Mouse (Mus musculus) megakaryocyte, embryonic 14.5 days (primary cell): Measurements from ENCODE around the gene Rbm47.

Source experiments
- FLI1 ChIP-seq: IDR thresholded peaks from 2 replicates; pipeline ENCODE4 v1.6.1; 2012; ENCODE audit warnings: low read length, inconsistent platforms, mixed read lengths
- GATA1 ChIP-seq: IDR thresholded peaks from 3 replicates; pipeline ENCODE4 v1.6.1; 2012; ENCODE audit warnings: mixed read lengths, low read length, inconsistent platforms, borderline replicate concordance

DNA sequence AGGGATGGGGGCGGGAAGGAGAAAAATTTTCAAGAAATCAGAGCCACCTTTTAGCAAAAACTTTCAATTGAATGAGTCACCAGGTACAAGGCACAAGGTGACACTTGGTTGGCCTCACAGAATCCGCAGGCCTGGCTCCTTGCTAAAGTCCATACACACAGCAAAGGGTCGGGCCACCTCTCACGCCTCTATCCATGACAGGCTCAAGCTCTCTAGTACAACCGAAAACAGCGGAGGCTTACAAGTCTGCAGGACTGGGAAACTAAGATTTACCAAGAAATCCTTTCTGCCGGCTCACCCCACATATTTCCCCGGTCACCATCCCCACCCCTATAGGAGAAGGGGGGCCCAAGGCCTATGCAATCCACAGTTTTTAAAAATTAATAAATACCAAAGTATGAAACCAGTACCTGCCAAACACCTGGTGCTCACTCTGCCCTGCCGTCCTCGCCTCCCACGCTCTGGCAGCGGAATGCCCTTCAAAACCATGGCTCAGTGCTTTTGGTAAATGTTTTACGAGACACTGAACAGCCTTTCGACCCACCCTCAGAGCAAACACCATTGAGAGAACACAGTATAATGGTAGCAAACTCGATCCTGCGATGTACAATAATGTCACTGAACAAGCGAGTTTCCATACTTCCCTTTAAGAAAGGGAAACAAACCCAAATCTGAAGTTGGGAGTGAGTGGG is 92.2 kb downstream of the Rbm47 start:
- TF ChIP-seq GATA1 (no peak), FLI1 (no peak)
